Mouse (Mus musculus): Measurements from ENCODE around the gene Mrpl55. TPM values are rescaled to one million over a fixed set of nuclear protein-coding genes. Genes with fewer than 3 reads are reported as not detected.
A peak's percentile ranks its signal among the peaks of the same experiment; 100 is the strongest.

Gene Mrpl55
- polyA plus RNA-seq (2014; fragmentation: Nextera tagmentation; extraction: Ambion mirVana): 87.7 and 108 TPM in 2 replicates

GRCm38 (mm10) chr11:59202081-59202995 is at the start of gene Mrpl55:
Gene Mrpl55, plus strand, starts transcription at chr11:59202486.
- H3K4me1 ChIP-seq (ENCODE audit: control insufficient read depth, insufficient read depth, low read length): peaks cover 14% of the 10 kb centered on the region
- peak within 1 kb of the TSS; percentile 72 for H3K4me3 ChIP-seq (replicated peaks; ENCODE audit: low read depth, low read length)
- H3K9ac ChIP-seq (replicated peaks; ENCODE audit: low read length): peak within 1 kb of the TSS; percentile 58
- DNase-seq: peak; percentile 98
- H3K9me3 ChIP-seq (ENCODE audit: control insufficient read depth, low read length): no peaks in the 10 kb centered on the region
- peak within 1 kb of the TSS; percentile 39 for H3K27ac ChIP-seq (replicated peaks; ENCODE audit: low read depth, low read length)
- no peaks in the 10 kb centered on the region for H3K27me3 ChIP-seq (ENCODE audit: control insufficient read depth, insufficient read depth, low read length)
- peaks cover 23% of the 10 kb centered on the region for H3K36me3 ChIP-seq (ENCODE audit: control insufficient read depth, insufficient read depth, low read length)
- ATAC-seq (ENCODE audit: low FRiP score, low TSS enrichment): peak; percentile 92
- WGBS: under 1% methylated on average over 63 of the region's 63 CpGs
- peak within 1 kb of the TSS; percentile 89 for H3K4me2 ChIP-seq (ENCODE audit: low read length)

DNA sequence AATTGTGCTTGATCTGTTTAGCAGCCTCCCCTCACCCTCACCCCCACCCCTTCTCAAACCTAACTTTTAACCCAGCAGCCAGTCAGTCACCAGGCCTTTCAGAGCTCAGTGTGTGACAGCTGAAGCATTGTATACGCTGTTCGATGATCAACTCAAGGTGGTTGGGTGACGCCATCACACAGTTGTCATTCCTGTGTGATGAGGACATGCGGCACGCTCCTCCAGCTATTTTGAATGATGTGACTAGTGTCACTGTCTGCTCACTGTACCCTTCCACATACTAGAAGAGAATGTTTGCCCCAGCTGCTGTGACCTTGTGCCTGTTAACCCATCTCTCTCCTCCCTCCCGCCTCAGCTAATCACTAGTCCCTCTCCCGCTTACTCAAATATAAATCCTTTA is 48.1 kb upstream of the Mrpl55 start:
- H3K9me3 ChIP-seq (ENCODE audit: control insufficient read depth, low read length): no peaks in the 10 kb centered on the region
- peaks cover 30% of the 10 kb centered on the region for H3K36me3 ChIP-seq (ENCODE audit: control insufficient read depth, insufficient read depth, low read length)
- H3K27ac ChIP-seq (replicated peaks; ENCODE audit: low read depth, low read length): no peak overlapping the region
- WGBS: 93% methylated on average over 7 of the region's 7 CpGs
- DNase-seq: no peak
- no peak for ATAC-seq (ENCODE audit: low FRiP score, low TSS enrichment)
- H3K4me3 ChIP-seq (replicated peaks; ENCODE audit: low read depth, low read length): no peak overlapping the region
- no peak overlapping the region for H3K4me2 ChIP-seq (ENCODE audit: low read length)
- H3K4me1 ChIP-seq (ENCODE audit: control insufficient read depth, insufficient read depth, low read length): no peaks in the 10 kb centered on the region
- no peaks in the 10 kb centered on the region for H3K27me3 ChIP-seq (ENCODE audit: control insufficient read depth, insufficient read depth, low read length)
- H3K9ac ChIP-seq (replicated peaks; ENCODE audit: low read length): no peak overlapping the region

GRCm38 (mm10) chr11:59155900-59156299 is 46.4 kb upstream of the Mrpl55 start:
- Histone ChIP-seq H3K4me1 (ENCODE audit: control insufficient read depth, insufficient read depth, low read length) (no peaks in the 10 kb centered on the region), H3K4me3 (replicated peaks; ENCODE audit: low read depth, low read length) (no peak overlapping the region), H3K9ac (replicated peaks; ENCODE audit: low read length) (no peak overlapping the region), H3K4me2 (ENCODE audit: low read length) (no peak overlapping the region), H3K27ac (replicated peaks; ENCODE audit: low read depth, low read length) (no peak overlapping the region), H3K27me3 (ENCODE audit: control insufficient read depth, insufficient read depth, low read length) (no peaks in the 10 kb centered on the region), H3K9me3 (ENCODE audit: control insufficient read depth, low read length) (no peaks in the 10 kb centered on the region), H3K36me3 (ENCODE audit: control insufficient read depth, insufficient read depth, low read length) (peaks cover 30% of the 10 kb centered on the region)
- ATAC-seq (ENCODE audit: low FRiP score, low TSS enrichment): no peak
- DNase-seq: no peak
- 90% methylated on average over 5 of the region's 5 CpGs for WGBS

DNA sequence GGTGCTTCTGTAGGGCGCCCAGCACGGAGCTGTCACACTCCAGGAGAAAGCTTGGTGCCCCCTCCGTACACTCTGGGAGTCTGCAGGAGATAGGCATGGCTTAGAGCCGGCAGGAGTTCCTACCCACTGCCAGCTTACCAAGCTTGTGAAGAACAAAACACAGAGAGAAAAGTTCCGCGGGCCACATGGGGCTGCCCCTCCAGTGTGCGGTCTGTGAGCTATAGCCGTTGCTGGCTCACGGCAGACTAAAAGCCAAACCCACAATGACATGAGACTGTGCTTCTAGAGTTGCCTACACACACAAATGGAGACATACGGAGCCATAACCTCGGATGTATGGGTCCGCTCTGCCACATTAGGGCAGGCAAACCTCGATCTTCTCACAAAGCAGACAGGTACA is 43.2 kb upstream of the Mrpl55 start:
- no peak overlapping the region for H3K4me3 ChIP-seq (replicated peaks; ENCODE audit: low read depth, low read length)
- no peak overlapping the region for H3K9ac ChIP-seq (replicated peaks; ENCODE audit: low read length)
- H3K9me3 ChIP-seq (ENCODE audit: control insufficient read depth, low read length): no peaks in the 10 kb centered on the region
- no peak for DNase-seq
- no peak overlapping the region for H3K27ac ChIP-seq (replicated peaks; ENCODE audit: low read depth, low read length)
- no peaks in the 10 kb centered on the region for H3K27me3 ChIP-seq (ENCODE audit: control insufficient read depth, insufficient read depth, low read length)
- peaks cover 32% of the 10 kb centered on the region for H3K36me3 ChIP-seq (ENCODE audit: control insufficient read depth, insufficient read depth, low read length)
- 94% methylated on average over 13 of the region's 13 CpGs for WGBS
- H3K4me2 ChIP-seq (ENCODE audit: low read length): no peak overlapping the region
- H3K4me1 ChIP-seq (ENCODE audit: control insufficient read depth, insufficient read depth, low read length): peaks cover 15% of the 10 kb centered on the region
- no peak for ATAC-seq (ENCODE audit: low FRiP score, low TSS enrichment)

- no peak for ATAC-seq (ENCODE audit: low FRiP score, low TSS enrichment)
- H3K27me3 ChIP-seq (ENCODE audit: control insufficient read depth, insufficient read depth, low read length): no peaks in the 10 kb centered on the region
- WGBS: 91% methylated on average over 4 of the region's 4 CpGs
Measured at GRCm38 (mm10) chr11:59159558-59159957, 42.7 kb upstream of the Mrpl55 start.

DNA sequence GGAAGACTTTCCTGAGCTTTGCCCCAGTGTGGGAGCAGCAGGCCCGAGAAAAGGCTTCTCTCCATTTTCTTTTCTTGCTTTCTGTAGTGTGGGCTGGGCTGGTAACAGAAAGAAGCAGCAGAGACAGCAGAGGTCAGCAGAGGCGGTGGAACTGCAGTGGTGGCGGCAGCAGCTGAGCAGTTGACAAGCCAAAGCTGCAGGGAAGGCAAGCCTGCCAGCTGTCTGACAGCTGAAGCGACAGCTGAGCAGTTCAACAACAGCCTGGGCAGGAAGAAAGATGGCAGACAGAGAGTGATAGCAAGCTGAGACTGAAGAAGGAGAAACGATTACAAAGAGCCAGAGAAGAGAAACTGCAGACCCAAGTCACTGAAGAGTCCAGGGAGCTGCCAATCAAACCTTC is 40.9 kb upstream of the Mrpl55 start:
- no peaks in the 10 kb centered on the region for H3K9me3 ChIP-seq (ENCODE audit: control insufficient read depth, low read length)
- 75% methylated on average over 5 of the region's 5 CpGs for WGBS
- ATAC-seq (ENCODE audit: low FRiP score, low TSS enrichment): no peak
- H3K27me3 ChIP-seq (ENCODE audit: control insufficient read depth, insufficient read depth, low read length): no peaks in the 10 kb centered on the region
- H3K36me3 ChIP-seq (ENCODE audit: control insufficient read depth, insufficient read depth, low read length): peaks cover 22% of the 10 kb centered on the region
- H3K4me3 ChIP-seq (replicated peaks; ENCODE audit: low read depth, low read length): no peak overlapping the region
- no peak for DNase-seq
- H3K9ac ChIP-seq (replicated peaks; ENCODE audit: low read length): no peak overlapping the region
- no peak overlapping the region for H3K27ac ChIP-seq (replicated peaks; ENCODE audit: low read depth, low read length)
- H3K4me2 ChIP-seq (ENCODE audit: low read length): no peak overlapping the region
- peaks cover 19% of the 10 kb centered on the region for H3K4me1 ChIP-seq (ENCODE audit: control insufficient read depth, insufficient read depth, low read length)

More at GRCm38 (mm10) chr11:59159558-59159957, 42.7 kb upstream of the Mrpl55 start:
- H3K4me3 ChIP-seq (replicated peaks; ENCODE audit: low read depth, low read length): no peak overlapping the region
- H3K9me3 ChIP-seq (ENCODE audit: control insufficient read depth, low read length): no peaks in the 10 kb centered on the region
- H3K9ac ChIP-seq (replicated peaks; ENCODE audit: low read length): no peak overlapping the region
- no peak overlapping the region for H3K27ac ChIP-seq (replicated peaks; ENCODE audit: low read depth, low read length)
- DNase-seq: no peak
- peaks cover 19% of the 10 kb centered on the region for H3K4me1 ChIP-seq (ENCODE audit: control insufficient read depth, insufficient read depth, low read length)
- peaks cover 32% of the 10 kb centered on the region for H3K36me3 ChIP-seq (ENCODE audit: control insufficient read depth, insufficient read depth, low read length)
- H3K4me2 ChIP-seq (ENCODE audit: low read length): no peak overlapping the region

DNA sequence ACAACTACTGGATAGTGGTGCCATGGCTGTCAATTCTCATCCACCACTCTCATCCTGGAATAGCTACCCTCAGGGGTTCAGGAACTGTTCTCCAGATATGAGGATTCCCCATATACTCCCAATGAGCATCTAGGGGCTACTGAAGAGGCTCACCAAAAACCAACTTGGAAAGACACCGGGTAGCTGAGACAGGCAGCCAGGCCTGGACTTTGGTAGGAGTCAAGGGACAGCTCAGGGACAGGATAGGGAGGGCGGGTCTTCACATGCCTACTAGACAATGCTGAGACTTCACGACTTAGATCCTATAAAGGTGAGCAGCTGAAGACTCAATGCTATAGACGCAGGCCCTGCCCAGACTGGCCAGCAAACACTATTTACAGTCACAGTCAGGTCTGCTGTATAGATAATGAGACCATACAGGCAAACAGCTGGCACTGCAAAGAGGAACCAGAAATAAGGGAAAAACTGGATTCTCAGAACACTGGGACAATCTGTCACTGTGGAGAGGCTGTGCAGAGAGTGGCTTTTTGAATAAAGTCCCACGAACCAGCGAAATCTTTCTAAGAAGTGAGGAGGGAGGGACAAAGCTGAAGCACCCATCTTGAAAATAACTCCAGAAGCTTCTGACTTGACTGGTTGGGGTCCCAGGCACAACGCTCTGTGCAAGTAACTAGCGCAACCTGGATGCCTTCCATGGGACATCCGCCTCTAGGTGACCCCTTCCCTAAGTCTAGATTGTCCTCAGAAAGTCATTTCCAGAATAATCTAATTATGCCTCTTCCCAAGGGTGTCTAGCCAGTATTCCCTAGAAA is 39.6 kb upstream of the Mrpl55 start:
- Histone ChIP-seq H3K4me1 (ENCODE audit: control insufficient read depth, insufficient read depth, low read length) (peaks cover 19% of the 10 kb centered on the region), H3K4me2 (ENCODE audit: low read length) (peak overlapping the region; percentile 78), H3K27ac (replicated peaks; ENCODE audit: low read depth, low read length) (peak overlapping the region; percentile 99), H3K9me3 (ENCODE audit: control insufficient read depth, low read length) (no peaks in the 10 kb centered on the region), H3K27me3 (ENCODE audit: control insufficient read depth, insufficient read depth, low read length) (no peaks in the 10 kb centered on the region), H3K9ac (replicated peaks; ENCODE audit: low read length) (peak overlapping the region; percentile 80), H3K4me3 (replicated peaks; ENCODE audit: low read depth, low read length) (peak overlapping the region; percentile 72), H3K36me3 (ENCODE audit: control insufficient read depth, insufficient read depth, low read length) (peaks cover 13% of the 10 kb centered on the region)
- 60% methylated on average over 9 of the region's 9 CpGs for WGBS
- no peak for DNase-seq
- no peak; the same call in 1 of the 2 replicates for ATAC-seq (ENCODE audit: low FRiP score, low TSS enrichment)

GRCm38 (mm10) chr11:59163255-59164236 is 38.7 kb upstream of the Mrpl55 start, which contains the start of gene Iba57:
Gene Iba57, minus strand, starts transcription at chr11:59163739.
- Histone ChIP-seq H3K36me3 (ENCODE audit: control insufficient read depth, insufficient read depth, low read length) (peaks cover 4% of the 10 kb centered on the region), H3K4me1 (ENCODE audit: control insufficient read depth, insufficient read depth, low read length) (peaks cover 19% of the 10 kb centered on the region), H3K4me3 (replicated peaks; ENCODE audit: low read depth, low read length) (peak within 1 kb of the TSS; percentile 72), H3K27ac (replicated peaks; ENCODE audit: low read depth, low read length) (peak within 1 kb of the TSS; percentile 99), H3K4me2 (ENCODE audit: low read length) (peak within 1 kb of the TSS; percentile 78), H3K9me3 (ENCODE audit: control insufficient read depth, low read length) (no peaks in the 10 kb centered on the region), H3K9ac (replicated peaks; ENCODE audit: low read length) (peak within 1 kb of the TSS; percentile 80), H3K27me3 (ENCODE audit: control insufficient read depth, insufficient read depth, low read length) (no peaks in the 10 kb centered on the region)
- peak; percentile 99 for ATAC-seq (ENCODE audit: low FRiP score, low TSS enrichment)
- peak; percentile 99 for DNase-seq
- WGBS: 3% methylated on average over 62 of the region's 68 CpGs
